Mouse (Mus musculus) macrophage (primary cell): ENCODE results near the gene Spem2. TPM values are rescaled to one million over a fixed set of nuclear protein-coding genes. Genes with fewer than 3 reads are reported as not detected.

ENCODE experiments used
- H3K27ac ChIP-seq: fragments of 350-480 bp; formaldehyde crosslinking; 2 replicates; pipeline ENCODE4 v1.9.0; 2021
- H3K36me3 ChIP-seq: fragments of 350-480 bp; formaldehyde crosslinking; 2 replicates; pipeline ENCODE4 v1.9.0; 2021; ENCODE audit errors: inconsistent target
- H3K4me3 ChIP-seq: fragments of 350-480 bp; formaldehyde crosslinking; 2 replicates; pipeline ENCODE4 v1.9.0; 2021; ENCODE audit errors: inconsistent target
- H3K79me2 ChIP-seq: fragments of 350-480 bp; formaldehyde crosslinking; 2 replicates; pipeline ENCODE4 v1.9.0; 2021; ENCODE audit errors: inconsistent target
- WGBS: methylation state at CpG from one replicate; pipeline ENCODE4 v1.1.7; 2026; ENCODE audit warnings: inconsistent platforms; ENCODE audit not compliant: missing documents; 5-methylcytosine and 5-hydroxymethylcytosine counted together
- polyA plus RNA-seq: library from polyadenylated mRNA; stranded (reverse); fragments of 250-400 nt; gene quantifications from 3 replicates; pipeline ENCODE4 v1.2.4, GENCODE M21; 2018; ENCODE audit warnings: inconsistent platforms

Spem2 gene
- polyA plus RNA-seq, 1 experiment from 2014 or later = not detected

DNA sequence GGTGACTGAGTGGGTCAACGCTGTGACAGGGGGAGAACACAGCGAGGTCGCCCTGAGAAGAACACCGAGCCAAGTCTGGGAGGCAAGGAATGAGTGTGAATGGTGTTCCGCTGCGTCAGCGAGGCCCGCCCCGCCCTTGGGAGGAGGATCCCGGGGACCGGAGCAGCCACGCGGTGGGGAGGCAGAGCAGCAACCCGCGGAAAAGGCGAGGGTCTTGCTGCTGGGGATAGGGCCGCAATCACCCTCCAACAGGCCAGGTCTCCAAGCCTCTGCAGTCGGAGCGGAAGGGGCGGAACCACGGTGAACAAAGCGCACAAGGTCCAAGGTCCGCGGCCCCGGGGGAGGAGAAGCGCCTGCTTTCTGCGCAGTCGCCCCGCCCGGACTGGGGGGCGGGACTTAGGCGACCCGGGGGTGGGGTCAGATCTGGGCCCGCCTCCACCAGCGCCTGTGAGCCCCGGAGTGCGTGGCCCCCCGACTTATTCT is 28.0 kb upstream of the Spem2 start, which contains the start of gene Plscr3:
TSS of gene Plscr3 (plus strand) at position 179 of the 483 bp plus-strand sequence.
- under 1% methylated on average over 38 of the region's 38 CpGs for WGBS
- no peaks in the 10 kb centered on the region; the same call in 1 of the 2 replicates for H3K79me2 ChIP-seq
- H3K27ac ChIP-seq = peak within 1 kb of the TSS; percentile 57
- peak within 1 kb of the TSS; percentile 88 for H3K4me3 ChIP-seq
- H3K36me3 ChIP-seq = peaks cover 7% of the 10 kb centered on the region; the same call in 1 of the 2 replicates

DNA sequence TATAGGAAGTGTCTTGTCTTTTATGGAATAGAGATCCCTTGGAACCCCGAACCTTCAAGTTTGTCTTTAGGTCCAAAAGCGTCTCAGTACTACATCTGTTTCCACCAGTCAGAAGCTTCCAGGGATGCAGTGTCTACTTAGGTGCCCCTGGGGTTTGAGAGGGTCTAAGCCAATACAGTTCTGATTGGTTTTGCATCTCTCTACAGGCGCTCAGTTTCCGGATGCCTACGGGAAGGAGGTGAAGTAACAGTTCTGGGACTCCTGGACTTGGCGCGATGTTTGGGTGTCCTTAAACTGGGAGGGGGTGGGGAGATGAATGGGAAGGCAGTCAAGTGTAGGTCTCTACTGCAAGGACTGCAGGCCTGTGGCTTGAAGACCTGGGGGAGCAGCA is 20.4 kb upstream of the Spem2 start:
- peaks cover 14% of the 10 kb centered on the region for H3K79me2 ChIP-seq
- peak overlapping the region; percentile 88 for H3K4me3 ChIP-seq
- H3K36me3 ChIP-seq = no peaks in the 10 kb centered on the region
- peak overlapping the region; percentile 78 for H3K27ac ChIP-seq
- WGBS = 8% methylated on average over 7 of the region's 7 CpGs

DNA sequence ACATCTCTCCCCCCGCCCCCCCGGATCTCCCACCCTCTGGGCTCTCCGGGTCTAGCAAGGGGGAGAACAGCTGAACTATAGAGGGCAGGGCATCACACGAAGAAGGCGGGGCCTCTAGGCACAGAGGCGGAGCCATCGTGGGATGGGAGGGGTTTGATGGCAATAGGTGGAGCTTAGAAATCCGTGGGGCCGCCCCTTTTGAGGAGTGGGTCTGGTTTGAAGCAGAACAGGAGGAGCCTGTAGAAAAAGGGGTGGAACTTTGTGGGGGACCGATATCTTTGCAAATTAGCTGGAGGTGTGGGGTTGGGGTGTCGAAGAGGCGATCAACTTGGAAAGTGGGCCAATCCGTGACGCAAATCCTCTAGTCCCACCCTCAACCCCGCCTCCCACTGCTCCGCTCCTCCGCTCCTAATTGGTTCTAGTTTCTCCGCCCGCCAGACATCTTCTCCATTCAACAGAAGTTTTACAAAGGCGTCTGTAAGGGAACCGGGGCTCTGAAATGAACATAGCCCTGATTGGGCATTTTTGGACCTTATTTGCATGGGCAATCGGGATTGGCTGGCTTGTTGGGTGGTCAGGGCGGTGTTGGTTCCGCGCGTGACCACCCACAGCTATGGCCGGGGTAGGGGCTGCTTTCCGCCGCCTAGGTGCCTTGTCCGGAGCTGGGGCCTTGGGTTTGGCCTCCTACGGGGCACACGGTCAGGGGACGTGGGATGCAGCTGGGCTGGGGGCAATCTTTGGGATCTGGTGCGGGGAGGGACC is 19.9 kb upstream of the Spem2 start, which contains the start of gene Tmem256:
TSS of gene Tmem256 (plus strand) at position 563 of the 762 bp plus-strand sequence.
- 1% methylated on average over 32 of the region's 34 CpGs for WGBS
- Histone ChIP-seq H3K4me3 (peak within 1 kb of the TSS; percentile 88), H3K27ac (peak within 1 kb of the TSS; percentile 78), H3K36me3 (no peaks in the 10 kb centered on the region), H3K79me2 (peaks cover 14% of the 10 kb centered on the region)

DNA sequence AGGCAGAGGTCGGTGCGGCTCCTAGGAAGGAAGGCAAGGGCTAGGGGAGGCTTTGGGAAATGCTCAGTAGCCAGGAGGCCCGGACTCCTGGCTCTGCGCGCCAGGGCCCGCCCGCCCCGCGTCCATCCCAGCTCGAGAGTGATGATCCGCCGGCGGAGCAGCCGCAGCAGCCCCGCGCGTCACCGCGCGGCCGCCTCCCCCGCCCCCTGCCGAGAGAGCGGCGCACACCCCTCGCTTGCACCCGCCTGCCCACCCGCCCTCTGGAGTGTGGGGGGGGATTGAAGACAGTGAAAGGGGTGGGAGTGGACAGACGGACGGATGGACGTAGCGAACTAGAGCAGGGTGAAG is 19.3 kb upstream of the Spem2 start, which contains the start of gene Nlgn2:
TSS of gene Nlgn2 (minus strand) at position 181 of the 348 bp plus-strand sequence.
- WGBS = 0% methylated on average over 27 of the region's 32 CpGs
- H3K79me2 ChIP-seq = peaks cover 14% of the 10 kb centered on the region
- peak within 1 kb of the TSS; percentile 88 for H3K4me3 ChIP-seq
- H3K36me3 ChIP-seq = no peaks in the 10 kb centered on the region
- H3K27ac ChIP-seq = peak within 1 kb of the TSS; percentile 78

DNA sequence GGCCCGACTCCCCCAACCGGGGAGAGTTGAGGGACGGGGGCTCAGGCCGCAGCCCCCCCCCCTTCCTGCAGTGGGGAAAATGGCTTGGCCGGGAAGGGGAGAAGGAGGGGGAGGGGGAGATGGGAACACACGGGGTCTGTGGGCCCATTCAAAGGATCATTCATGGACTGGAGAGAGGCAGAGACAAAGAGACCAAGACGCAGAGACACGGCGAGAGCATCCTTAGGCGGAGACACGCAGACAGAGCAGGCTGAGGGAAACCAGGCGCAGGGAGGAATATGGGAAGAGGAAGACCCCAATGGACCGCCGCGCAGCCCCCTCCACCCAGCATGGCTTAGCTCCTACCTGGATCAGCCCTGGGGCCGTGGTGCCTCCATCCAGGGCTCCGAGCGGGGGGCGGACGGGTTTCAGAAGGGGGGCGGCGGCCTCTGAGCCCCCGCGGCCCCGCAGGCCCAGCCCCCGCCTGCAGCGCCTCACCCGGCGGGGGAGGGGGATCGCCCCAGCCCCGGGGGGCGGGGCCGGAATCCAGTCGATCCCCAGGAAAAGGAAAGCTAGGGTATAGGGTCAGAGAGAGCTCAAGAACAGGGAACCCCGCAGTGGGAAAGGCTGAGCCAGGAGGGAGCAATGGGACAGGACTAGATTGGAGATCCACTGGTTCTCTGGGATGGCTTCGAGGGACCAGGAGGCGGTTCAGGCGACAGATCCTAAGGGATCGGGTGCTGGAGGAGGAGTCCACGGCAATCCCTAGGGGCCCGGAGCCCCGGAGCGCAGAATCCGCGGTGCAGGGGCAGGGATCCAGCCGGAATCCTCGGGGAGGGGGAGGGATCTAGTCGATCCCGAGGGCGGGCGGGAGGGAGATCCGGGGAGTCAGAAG is 18.7 kb upstream of the Spem2 start:
- Histone ChIP-seq H3K4me3 (peak overlapping the region; percentile 88), H3K79me2 (peaks cover 14% of the 10 kb centered on the region), H3K36me3 (no peaks in the 10 kb centered on the region), H3K27ac (no peak overlapping the region)
- 7% methylated on average over 50 of the region's 52 CpGs for WGBS

DNA sequence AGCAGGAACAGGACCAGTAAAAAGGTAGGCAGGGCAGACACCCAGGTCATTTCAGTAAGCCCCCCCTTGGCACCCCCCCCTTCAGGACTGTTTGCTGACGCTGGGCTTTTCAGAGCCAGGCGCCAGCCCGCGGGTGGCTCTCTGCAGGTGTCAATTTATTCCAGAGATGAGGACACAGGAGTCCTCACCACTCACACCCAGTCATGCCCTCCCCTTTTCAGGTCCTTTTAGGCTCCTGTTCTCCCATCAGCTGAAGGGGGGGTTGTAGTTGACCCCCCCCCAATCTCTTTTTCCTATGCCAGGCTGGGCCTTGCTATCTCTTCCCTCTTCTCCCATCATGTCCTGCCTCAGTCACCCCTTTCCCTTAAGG is 17.7 kb upstream of the Spem2 start:
- 69% methylated on average over 3 of the region's 4 CpGs for WGBS
- Histone ChIP-seq H3K27ac (no peak overlapping the region), H3K79me2 (peaks cover 14% of the 10 kb centered on the region), H3K4me3 (no peak overlapping the region), H3K36me3 (no peaks in the 10 kb centered on the region)

DNA sequence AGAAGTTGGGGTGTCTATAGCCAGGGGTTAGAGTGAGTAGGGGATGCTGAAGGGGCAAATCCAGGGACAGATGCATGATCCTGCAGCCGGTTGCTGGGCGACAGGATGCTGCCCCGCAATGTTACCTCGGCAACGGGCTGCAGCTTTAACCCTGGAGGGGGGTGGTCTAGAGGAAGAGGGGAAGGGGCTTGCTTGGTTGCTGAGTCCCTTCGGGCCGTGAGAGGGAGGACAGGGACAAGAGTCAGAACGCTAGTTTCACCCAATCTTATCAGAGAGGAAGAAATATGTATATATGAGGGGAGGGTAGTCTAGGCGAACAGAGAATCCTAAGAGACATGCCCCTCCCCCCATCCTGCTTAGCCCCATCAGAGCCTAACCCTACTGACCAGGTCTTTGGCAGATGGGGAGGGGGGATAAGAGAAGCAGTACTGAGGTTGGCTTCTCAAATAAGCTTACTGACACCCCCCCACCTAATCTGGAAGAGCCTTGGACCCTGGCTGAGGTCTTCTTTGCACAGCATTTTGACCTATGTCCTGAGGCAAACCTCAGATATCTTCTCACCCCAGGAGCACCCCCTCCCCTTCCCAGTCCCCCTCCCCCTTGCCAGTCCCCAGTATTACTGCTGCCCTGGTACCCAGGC is 17.2 kb upstream of the Spem2 start:
- H3K4me3 ChIP-seq = no peak overlapping the region
- H3K79me2 ChIP-seq = peaks cover 14% of the 10 kb centered on the region
- WGBS = 88% methylated on average over 9 of the region's 9 CpGs
- H3K27ac ChIP-seq = no peak overlapping the region
- no peaks in the 10 kb centered on the region for H3K36me3 ChIP-seq

DNA sequence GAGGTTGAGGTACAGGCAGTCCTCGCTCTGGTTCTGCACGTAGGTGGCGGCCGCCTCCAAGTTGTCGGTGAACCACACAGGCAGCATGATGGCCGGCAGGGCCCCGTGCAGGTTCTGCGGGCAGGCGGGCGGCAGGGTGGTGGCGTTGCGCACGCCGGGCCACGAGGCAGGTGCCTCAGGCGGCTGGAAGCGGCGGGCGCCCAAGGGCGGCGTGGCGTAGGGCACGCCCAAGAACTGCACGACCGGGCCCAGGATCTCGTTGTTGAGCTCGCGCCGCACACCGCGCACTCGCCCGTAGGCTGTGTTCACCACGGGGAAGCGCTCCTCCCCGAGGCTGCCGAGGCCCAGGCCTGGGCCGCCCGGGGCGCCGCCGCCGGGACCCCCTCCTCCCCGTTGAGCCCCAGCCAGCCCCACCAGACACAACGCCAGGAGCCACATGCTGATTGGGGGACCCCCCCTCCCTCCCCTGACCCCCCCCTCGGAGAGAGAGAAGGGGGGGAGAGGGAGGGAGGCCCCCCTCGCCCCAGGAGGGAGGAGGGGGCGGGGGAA is 15.8 kb upstream of the Spem2 start:
- 11% methylated on average over 41 of the region's 48 CpGs for WGBS
- no peak overlapping the region for H3K27ac ChIP-seq
- no peak overlapping the region for H3K4me3 ChIP-seq
- no peaks in the 10 kb centered on the region for H3K36me3 ChIP-seq
- peaks cover 6% of the 10 kb centered on the region for H3K79me2 ChIP-seq

DNA sequence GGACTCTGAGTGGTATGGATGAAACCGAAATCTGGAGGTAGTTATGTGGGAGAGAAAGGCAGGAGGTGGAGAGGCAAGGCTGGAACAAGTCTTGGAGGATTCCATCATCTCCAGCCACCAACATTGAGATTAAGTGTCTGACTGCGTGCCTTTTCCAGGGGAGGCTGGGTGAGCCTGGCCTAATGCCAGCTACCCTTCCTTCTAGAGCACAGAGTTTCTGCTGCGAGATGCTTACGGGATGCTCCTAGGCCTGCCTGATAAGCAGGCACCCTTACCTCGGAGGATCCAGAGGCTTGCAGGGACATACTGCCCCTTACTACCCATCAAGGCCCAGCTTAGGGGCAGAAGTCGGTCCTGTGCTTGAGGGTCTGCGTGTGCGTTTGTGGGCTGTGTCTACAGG is 15.3 kb upstream of the Spem2 start:
- WGBS = 44% methylated on average over 7 of the region's 8 CpGs
- Histone ChIP-seq H3K79me2 (peaks cover under 1% of the 10 kb centered on the region; the same call in 1 of the 2 replicates), H3K36me3 (no peaks in the 10 kb centered on the region), H3K27ac (no peak overlapping the region), H3K4me3 (no peak overlapping the region)

DNA sequence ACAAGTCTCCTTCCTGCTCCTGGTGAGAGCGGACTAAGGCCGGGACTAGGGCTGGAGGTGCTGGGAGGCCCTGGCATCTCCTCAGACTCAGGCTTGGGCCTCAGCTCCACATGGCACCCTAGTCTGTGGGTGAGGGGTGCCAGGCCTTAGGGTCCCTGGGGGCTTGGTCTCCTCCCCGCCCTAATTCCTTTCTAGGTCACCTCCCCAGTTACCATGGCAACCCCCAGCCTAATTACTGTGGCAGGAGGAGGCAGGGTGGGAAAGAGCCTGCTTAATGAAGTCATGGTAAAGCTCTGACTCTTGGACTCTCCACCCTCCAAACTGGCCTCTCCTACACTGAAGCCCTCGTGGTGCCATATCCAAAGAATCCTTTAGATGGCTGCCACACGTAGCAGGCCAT is 10.6 kb upstream of the Spem2 start:
- H3K36me3 ChIP-seq = no peaks in the 10 kb centered on the region
- no peak overlapping the region for H3K27ac ChIP-seq
- WGBS = 87% methylated on average over 5 of the region's 5 CpGs
- no peaks in the 10 kb centered on the region for H3K79me2 ChIP-seq
- H3K4me3 ChIP-seq = no peak overlapping the region

DNA sequence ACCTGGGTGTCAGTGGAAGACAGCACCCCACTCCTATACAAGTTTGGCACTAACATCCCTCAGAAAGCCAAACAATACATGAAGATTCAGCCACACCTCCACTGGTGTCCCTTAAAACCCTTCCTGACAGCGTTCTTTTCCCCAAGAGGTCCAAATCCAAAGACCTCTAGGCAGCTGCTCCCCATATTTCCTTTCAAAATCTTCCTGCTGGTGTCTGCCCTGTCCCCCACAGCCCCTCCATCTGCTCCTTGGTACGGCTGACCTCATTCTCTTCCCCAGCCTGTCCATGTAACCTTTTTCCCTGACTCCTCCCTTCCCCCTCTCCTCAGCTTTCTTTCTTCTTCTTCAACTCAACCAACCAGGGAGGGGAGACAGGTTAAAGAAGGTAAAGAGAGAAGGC is 5.2 kb upstream of the Spem2 start:
- WGBS = 93% methylated on average over 2 of the region's 2 CpGs
- H3K36me3 ChIP-seq = no peaks in the 10 kb centered on the region
- H3K27ac ChIP-seq = no peak overlapping the region
- no peaks in the 10 kb centered on the region for H3K79me2 ChIP-seq
- H3K4me3 ChIP-seq = no peak overlapping the region

DNA sequence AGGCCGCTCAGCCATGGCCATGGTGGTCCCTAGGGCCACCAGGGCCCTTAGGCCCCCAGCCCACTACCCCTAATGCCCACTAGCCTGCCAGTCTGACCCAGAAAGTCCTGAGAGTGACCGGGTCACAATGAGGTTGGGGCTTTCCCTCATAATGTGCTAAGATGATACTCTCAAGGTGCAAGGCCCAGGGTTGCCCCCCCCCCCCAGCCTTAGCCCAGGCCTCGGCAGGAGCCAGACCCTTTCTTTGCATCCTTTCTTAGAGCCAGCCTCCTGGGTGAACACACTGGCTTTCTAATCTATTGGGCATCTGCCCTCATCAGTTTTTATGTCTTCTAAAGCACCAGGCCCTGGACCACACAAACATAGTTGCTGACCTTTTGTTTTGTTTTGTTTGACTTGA is 3.8 kb upstream of the Spem2 start, which contains the start of gene Spem1:
TSS of gene Spem1 (minus strand) at position 101 of the 400 bp plus-strand sequence.
- H3K27ac ChIP-seq = no peak within 1 kb of the TSS
- H3K4me3 ChIP-seq = no peak within 1 kb of the TSS
- no peaks in the 10 kb centered on the region for H3K79me2 ChIP-seq
- WGBS = 84% methylated on average over 3 of the region's 3 CpGs
- H3K36me3 ChIP-seq = no peaks in the 10 kb centered on the region

DNA sequence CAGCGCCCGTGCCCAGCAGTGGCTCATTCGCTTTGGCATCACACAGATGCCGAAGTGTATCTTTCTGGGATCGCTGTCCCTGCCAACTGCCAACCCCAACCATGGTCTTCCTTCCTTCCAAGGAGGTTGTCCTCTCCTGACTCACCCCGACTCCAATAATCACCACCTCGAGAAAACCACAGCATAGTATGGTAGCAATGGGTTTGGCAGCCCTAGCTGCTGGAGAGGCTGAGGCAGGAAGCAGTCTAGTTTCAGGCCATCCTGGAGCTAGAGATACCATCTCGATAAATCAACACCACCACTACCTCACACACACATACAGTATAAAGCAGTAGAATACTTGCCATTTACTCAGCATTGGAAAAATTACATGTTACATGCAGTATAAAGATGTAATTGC is 606 bp upstream of the Spem2 start:
- Histone ChIP-seq H3K36me3 (no peaks in the 10 kb centered on the region), H3K27ac (no peak overlapping the region), H3K4me3 (no peak overlapping the region), H3K79me2 (no peaks in the 10 kb centered on the region)
- whole genome bisulfite sequencing = 51% methylated on average over 8 of the region's 8 CpGs

DNA sequence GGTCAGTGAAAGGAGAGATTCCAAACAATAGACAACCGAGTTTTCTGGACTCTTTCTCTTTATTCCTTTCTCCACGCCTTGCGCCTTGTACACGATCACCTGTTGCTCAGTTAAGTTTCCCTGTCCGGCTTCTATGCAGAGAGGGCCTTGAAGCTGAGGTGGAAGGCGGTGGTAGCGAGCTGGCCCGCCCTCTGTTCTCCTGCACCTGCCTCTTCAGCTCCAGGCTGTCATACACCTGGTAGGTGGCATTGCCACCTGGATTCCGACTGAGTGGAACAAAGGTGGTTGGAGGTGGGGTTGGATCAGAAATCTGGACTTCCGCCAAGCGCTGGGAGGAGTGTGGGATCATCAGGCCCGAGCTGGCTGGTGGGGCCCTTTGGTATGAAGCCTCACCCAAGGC is 1.7 kb downstream of the Spem2 start:
- Histone ChIP-seq H3K4me3 (no peak overlapping the region), H3K79me2 (no peaks in the 10 kb centered on the region), H3K27ac (no peak overlapping the region), H3K36me3 (no peaks in the 10 kb centered on the region)
- 95% methylated on average over 8 of the region's 12 CpGs for WGBS
